Mouse (Mus musculus) cerebellum, postnatal 25 days (tissue): ENCODE results near the gene Adgrb3.

Source experiments
- DNase-seq, 2 experiments: peaks; one replicate each; pipeline ENCODE4 v3.0.0; 2021; ENCODE audit warnings: mixed read lengths in 2 of 2

Adgrb3 gene

GRCm38 (mm10) chr1:25744736-25745135 is 84.8 kb downstream of the Adgrb3 start:
- DNase-seq: peak; percentile 33 to 48

GRCm38 (mm10) chr1:25729844-25730243 is 99.7 kb downstream of the Adgrb3 start:
- peak; percentile 33 to 37 for DNase-seq

- peak; percentile 24 to 34 for DNase-seq
These were observed 118.0 kb downstream of the Adgrb3 start for GRCm38 (mm10) chr1:25711474-25711873.

GRCm38 (mm10) chr1:25706299-25706698 is 123.2 kb downstream of the Adgrb3 start:
- DNase-seq: no peak

- no peak for DNase-seq
These were observed 130.7 kb downstream of the Adgrb3 start for GRCm38 (mm10) chr1:25698702-25699250.

- peak in 1 of 2 experiments; percentile 22 for DNase-seq
These were observed 132.3 kb downstream of the Adgrb3 start for GRCm38 (mm10) chr1:25697179-25697578.

- DNase-seq: peak in 1 of 2 experiments; percentile 34
These were observed 132.7 kb downstream of the Adgrb3 start for GRCm38 (mm10) chr1:25696771-25697170.

- DNase-seq: peak; percentile 27 to 68
These were observed 147.4 kb downstream of the Adgrb3 start for GRCm38 (mm10) chr1:25682118-25682517.

GRCm38 (mm10) chr1:25679656-25680055 is 149.9 kb downstream of the Adgrb3 start:
- DNase-seq: no peak

GRCm38 (mm10) chr1:25652717-25653116 is 176.8 kb downstream of the Adgrb3 start:
- DNase-seq: no peak

- no peak for DNase-seq
These were observed 185.3 kb downstream of the Adgrb3 start for GRCm38 (mm10) chr1:25644256-25644655.

GRCm38 (mm10) chr1:25621458-25621857 is 208.0 kb downstream of the Adgrb3 start:
- DNase-seq: no peak

GRCm38 (mm10) chr1:25616954-25617353 is 212.6 kb downstream of the Adgrb3 start:
- DNase-seq: no peak

GRCm38 (mm10) chr1:25610776-25611175 is 218.7 kb downstream of the Adgrb3 start:
- peak; percentile 61 to 63 for DNase-seq

GRCm38 (mm10) chr1:25598941-25599340 is 230.6 kb downstream of the Adgrb3 start:
- DNase-seq: no peak

GRCm38 (mm10) chr1:25588568-25589118 is 240.9 kb downstream of the Adgrb3 start:
- no peak for DNase-seq

GRCm38 (mm10) chr1:25581698-25582097 is 247.8 kb downstream of the Adgrb3 start:
- DNase-seq: no peak

GRCm38 (mm10) chr1:25577836-25578235 is 251.7 kb downstream of the Adgrb3 start:
- peak in 1 of 2 experiments; percentile 27 for DNase-seq

GRCm38 (mm10) chr1:25576598-25576997 is 252.9 kb downstream of the Adgrb3 start:
- DNase-seq: no peak

GRCm38 (mm10) chr1:25568096-25568495 is 261.4 kb downstream of the Adgrb3 start:
- DNase-seq: no peak

- no peak for DNase-seq
These were observed 283.4 kb downstream of the Adgrb3 start for GRCm38 (mm10) chr1:25546072-25546471.

- peak in 1 of 2 experiments; percentile 25 for DNase-seq
These were observed 285.6 kb downstream of the Adgrb3 start for GRCm38 (mm10) chr1:25543915-25544314.

GRCm38 (mm10) chr1:25542891-25543290 is 286.6 kb downstream of the Adgrb3 start:
- DNase-seq: no peak

- no peak for DNase-seq
These were observed 302.5 kb downstream of the Adgrb3 start for GRCm38 (mm10) chr1:25526976-25527375.
